ENCODE assay signal across 8 mouse cellular contexts in the genomic region with DNA sequence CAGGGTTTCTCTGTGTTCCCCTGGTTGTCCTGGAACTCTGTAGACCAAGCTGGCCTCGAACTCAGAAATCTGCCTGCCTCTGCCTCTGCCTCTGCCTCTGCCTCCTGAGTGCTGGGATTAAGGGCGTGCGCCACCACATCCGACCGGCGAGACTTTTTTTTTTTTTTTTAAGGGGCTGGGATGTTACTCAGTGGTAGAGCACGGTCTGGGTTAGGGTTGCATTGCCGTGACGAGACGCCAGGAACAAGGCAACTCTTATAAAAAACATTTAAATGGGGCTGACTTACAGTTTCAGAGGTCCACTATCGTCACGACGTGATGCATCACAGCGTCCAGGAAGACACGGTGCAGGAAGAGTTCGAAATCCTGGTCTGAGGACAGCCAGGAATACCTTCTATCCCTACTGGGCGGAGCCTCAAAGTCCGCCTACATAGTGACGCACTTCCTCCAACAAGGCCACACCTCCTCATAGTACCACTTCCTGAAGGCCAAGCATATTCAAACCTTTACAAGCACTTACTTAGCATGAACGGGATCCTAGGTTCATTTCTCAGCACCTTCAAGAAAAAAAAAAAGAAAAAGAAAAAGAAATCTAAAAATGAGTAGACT. TPM values are rescaled to one million over a fixed set of nuclear protein-coding genes. Genes with fewer than 3 reads are reported as not detected.
DNase-seq lines count a peak whose midpoint lies in the region; ATAC-seq lines count a peak whose summit lies in the region.

A gene (minus strand): TSS at position 360 of the 609 bp plus-strand sequence.

- H3K4me2 ChIP-seq in lung, embryonic 16.5 days (ENCODE audit: low read depth, low read length) = no peak within 1 kb of the TSS
- H3K4me2 ChIP-seq in heart, embryonic 12.5 days = no peak within 1 kb of the TSS
- H3K4me2 ChIP-seq in neural tube, embryonic 12.5 days (replicated peaks) = no peak within 1 kb of the TSS

- H3K27ac ChIP-seq in lung, embryonic 16.5 days (ENCODE audit: low read length) = no peak within 1 kb of the TSS
- H3K27ac ChIP-seq in embryonic facial prominence, embryonic 10.5 days (replicated peaks) = no peak within 1 kb of the TSS
- no peak within 1 kb of the TSS for H3K27ac ChIP-seq in heart, embryonic 12.5 days (ENCODE audit: poor library complexity, severe bottlenecking)
- no peak within 1 kb of the TSS for H3K27ac ChIP-seq in neural tube, embryonic 12.5 days

- no peaks in the 10 kb centered on the region for H3K9me3 ChIP-seq in lung, embryonic 16.5 days (ENCODE audit: control insufficient read depth, low read length)
- no peaks in the 10 kb centered on the region for H3K9me3 ChIP-seq in embryonic facial prominence, embryonic 10.5 days
- H3K9me3 ChIP-seq in heart, embryonic 12.5 days (replicated peaks) = no peaks in the 10 kb centered on the region
- H3K9me3 ChIP-seq in neural tube, embryonic 12.5 days = no peaks in the 10 kb centered on the region

- WGBS in lung, embryonic 16.5 days = 91% methylated on average over 20 of the region's 20 CpGs
- 95% methylated on average over 20 of the region's 20 CpGs for WGBS in embryonic facial prominence, embryonic 10.5 days
- 87% methylated on average over 20 of the region's 20 CpGs for WGBS in heart, embryonic 12.5 days
- 92% methylated on average over 20 of the region's 20 CpGs for WGBS in neural tube, embryonic 12.5 days

- no peak for DNase-seq in lung, postnatal 36 days
- no peak for DNase-seq in embryonic facial prominence, embryonic 10.5 days (ENCODE audit: low spot score)
- no peak for DNase-seq in left cerebral cortex, postnatal 14 days (ENCODE audit: low spot score in 2 of 2)
- DNase-seq in c-Kit-positive CD71-positive TER-119-positive erythroid progenitor cells, embryonic 14.5 days (ENCODE audit: low spot score) = no peak
- no peak for DNase-seq in retina, postnatal 1 day

- H3K36me3 ChIP-seq in lung, embryonic 16.5 days (ENCODE audit: control insufficient read depth, insufficient read depth, low read length) = no peaks in the 10 kb centered on the region
- H3K36me3 ChIP-seq in embryonic facial prominence, embryonic 10.5 days (replicated peaks) = no peaks in the 10 kb centered on the region
- no peaks in the 10 kb centered on the region for H3K36me3 ChIP-seq in heart, embryonic 12.5 days
- H3K36me3 ChIP-seq in neural tube, embryonic 12.5 days = no peaks in the 10 kb centered on the region

- no peaks in the 10 kb centered on the region for H3K4me1 ChIP-seq in lung, embryonic 16.5 days (replicated peaks; ENCODE audit: control insufficient read depth, insufficient read depth, low read length)
- no peaks in the 10 kb centered on the region for H3K4me1 ChIP-seq in embryonic facial prominence, embryonic 10.5 days
- H3K4me1 ChIP-seq in heart, embryonic 12.5 days (replicated peaks) = no peaks in the 10 kb centered on the region; the same call in 1 of the 2 replicates
- H3K4me1 ChIP-seq in neural tube, embryonic 12.5 days = no peaks in the 10 kb centered on the region

- intact Hi-C loops in left cerebral cortex, postnatal 14 days (cut with DNase I) = no loop called here

- H3K4me3 ChIP-seq in lung, embryonic 16.5 days (ENCODE audit: low read length) = no peak within 1 kb of the TSS
- H3K4me3 ChIP-seq in embryonic facial prominence, embryonic 10.5 days = no peak within 1 kb of the TSS
- H3K4me3 ChIP-seq in heart, embryonic 12.5 days = no peak within 1 kb of the TSS
- no peak within 1 kb of the TSS for H3K4me3 ChIP-seq in neural tube, embryonic 12.5 days

- H3K9ac ChIP-seq in lung, embryonic 16.5 days (ENCODE audit: low read length) = no peak within 1 kb of the TSS
- H3K9ac ChIP-seq in heart, embryonic 12.5 days = no peak within 1 kb of the TSS
- H3K9ac ChIP-seq in neural tube, embryonic 12.5 days = no peak within 1 kb of the TSS

- ATAC-seq in lung, embryonic 16.5 days (ENCODE audit: low read depth) = no peak
- ATAC-seq in heart, embryonic 12.5 days (ENCODE audit: insufficient number of reproducible peaks, low FRiP score) = no peak
- ATAC-seq in neural tube, embryonic 12.5 days (ENCODE audit: low FRiP score, low read depth) = no peak

- H3K27me3 ChIP-seq in lung, embryonic 16.5 days (ENCODE audit: control insufficient read depth, insufficient read depth, low read depth, low read length) = no peaks in the 10 kb centered on the region
- no peaks in the 10 kb centered on the region for H3K27me3 ChIP-seq in embryonic facial prominence, embryonic 10.5 days (replicated peaks; ENCODE audit: low read depth, poor library complexity, severe bottlenecking)
- H3K27me3 ChIP-seq in heart, embryonic 12.5 days (replicated peaks) = no peaks in the 10 kb centered on the region
- H3K27me3 ChIP-seq in neural tube, embryonic 12.5 days (replicated peaks) = no peaks in the 10 kb centered on the region

RNA-seq across cellular contexts. Expression of the gene that starts here (rescaled TPM):
- polyA plus RNA-seq in lung, embryonic 16.5 days (2015; fragmentation: Nextera tagmentation; extraction: Ambion mirVana) = 23.1 and 24.4 TPM in 2 replicates
- polyA plus RNA-seq in embryonic facial prominence, embryonic 10.5 days (2016; fragmentation: Nextera tagmentation; extraction: Ambion mirVana) = 29.2 and 31.6 TPM in 2 replicates
- 17.1 and 21.1 TPM in 2 replicates for polyA plus RNA-seq in heart, embryonic 12.5 days (2016; fragmentation: Nextera tagmentation; extraction: Ambion mirVana)
- total RNA-seq in left cerebral cortex, postnatal 14 days (2021) = 100 to 1,000 TPM; 155 to 156 TPM
- polyA plus RNA-seq in neural tube, embryonic 12.5 days (2016; fragmentation: Nextera tagmentation; extraction: Ambion mirVana) = 34.7 and 38.8 TPM in 2 replicates
